21 mouse cellular contexts compared by ENCODE assay signal in the genomic region with DNA sequence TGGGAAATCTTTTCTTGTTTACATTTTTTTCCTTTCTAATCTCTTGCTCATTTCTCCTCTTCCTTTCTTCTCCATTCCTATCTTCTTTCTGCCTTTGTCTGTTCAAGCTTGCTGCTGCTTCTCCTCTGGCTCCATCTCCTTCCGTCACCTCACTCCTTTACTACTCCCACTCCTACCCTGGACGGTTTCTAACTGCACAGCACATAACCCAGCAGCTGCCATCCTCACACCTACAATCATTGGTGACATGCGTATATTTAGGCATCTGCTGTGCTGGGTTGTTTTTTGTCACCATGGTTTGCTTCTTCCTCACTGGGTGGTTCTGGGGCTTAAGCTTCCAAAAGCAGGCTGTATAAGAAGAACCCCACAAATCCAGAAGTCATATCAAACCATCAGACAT.
"Had no signal": no experiment of that assay in that cellular context is flagged by ENCODE, and none has a peak within 500 bp of the region (broad histone marks: within the 10 kb centered on the region; RNA-seq: fewer than 3 reads in every experiment).

No protein-coding gene starts in this region.

- DNase-seq: kidney, adult 18-20 months; kidney, adult 9 months; kidney, postnatal 14 days; kidney, postnatal 4 days; liver; lung, adult 18-20 months; lung, postnatal 10 days; lung, postnatal 4 days; right cerebral cortex, postnatal 25 days; spleen, adult 18-20 months; thymus, adult 18-20 months; thymus, postnatal 36 days had no signal

- ATAC-seq: intestine, embryonic 16.5 days; liver, embryonic 12.5 days; midbrain, embryonic 15.5 days had no signal

- H3K4me3 ChIP-seq: limb, embryonic 12.5 days; liver, embryonic 12.5 days; liver, embryonic 15.5 days; lung, embryonic 15.5 days; midbrain, embryonic 15.5 days; neural tube, embryonic 12.5 days; neural tube, embryonic 15.5 days; stomach, embryonic 15.5 days had no signal

- H3K27ac ChIP-seq: limb, embryonic 12.5 days; liver, embryonic 12.5 days; liver, embryonic 15.5 days; lung, embryonic 15.5 days; midbrain, embryonic 15.5 days; neural tube, embryonic 12.5 days; neural tube, embryonic 15.5 days; stomach, embryonic 15.5 days had no signal
